Mouse (Mus musculus): ENCODE measurements around the gene Knl1.

Gene Knl1

GRCm38 (mm10) chr2:119034656-119035396 is 12.1 kb upstream of the Knl1 start, which contains the start of gene Rpusd2:
Rpusd2 (plus strand) TSS chr2:119034790.
- in situ Hi-C loops (cut with MboI, MseI) = loop anchor here in 1 of 2 experiments (5.0 kb wide), 1 partner anchor 77 kb away; the partner anchor contains the start of gene Rad51

GRCm38 (mm10) chr2:119035397-119035745 is 11.5 kb upstream of the Knl1 start:
- in situ Hi-C loops (cut with MboI, MseI) = loop anchor here in 1 of 2 experiments (5.0 kb wide), 1 partner anchor 77 kb away; the partner anchor contains the start of gene Rad51

GRCm38 (mm10) chr2:119040882-119041281 is 6.0 kb upstream of the Knl1 start:
- in situ Hi-C loops (cut with MboI, MseI) = no loop called here

GRCm38 (mm10) chr2:119045163-119045562 is 1.8 kb upstream of the Knl1 start:
- in situ Hi-C loops (cut with MboI, MseI) = no loop called here

GRCm38 (mm10) chr2:119047849-119048248 is 930 bp downstream of the Knl1 start:
- in situ Hi-C loops (cut with MboI, MseI) = no loop called here

GRCm38 (mm10) chr2:119050132-119050650 is 3.3 kb downstream of the Knl1 start:
- in situ Hi-C loops (cut with MboI, MseI) = no loop called here

- in situ Hi-C loops (cut with MboI, MseI) = no loop called here
Measured at GRCm38 (mm10) chr2:119060139-119060538, 13.2 kb downstream of the Knl1 start.

- in situ Hi-C loops (cut with MboI, MseI) = no loop called here
Measured at GRCm38 (mm10) chr2:119072397-119072796, 25.5 kb downstream of the Knl1 start.

GRCm38 (mm10) chr2:119086156-119086555 is 39.2 kb downstream of the Knl1 start:
- in situ Hi-C loops (cut with MboI, MseI) = no loop called here

GRCm38 (mm10) chr2:119101552-119101951 is 54.6 kb downstream of the Knl1 start:
- in situ Hi-C loops (cut with MboI, MseI) = no loop called here

- in situ Hi-C loops (cut with MboI, MseI) = no loop called here
Measured at GRCm38 (mm10) chr2:119106583-119106982, 59.7 kb downstream of the Knl1 start.

- in situ Hi-C loops (cut with MboI, MseI) = no loop called here
Measured at GRCm38 (mm10) chr2:119108554-119108953, 61.6 kb downstream of the Knl1 start.

- in situ Hi-C loops (cut with MboI, MseI) = loop anchor here in 1 of 2 experiments (5.0 kb wide), 1 partner anchor 74 kb away; no protein-coding TSS in a partner anchor
Measured at GRCm38 (mm10) chr2:119111060-119111459, 64.1 kb downstream of the Knl1 start.

- in situ Hi-C loops (cut with MboI, MseI) = loop anchor here in 1 of 2 experiments (5.0 kb wide), 1 partner anchor 75 kb away; no protein-coding TSS in a partner anchor
Measured at GRCm38 (mm10) chr2:119112438-119113112, 65.7 kb downstream of the Knl1 start, which contains the start of gene Rad51. Rad51 (plus strand) TSS chr2:119112793.

GRCm38 (mm10) chr2:119113121-119113925 is 66.4 kb downstream of the Knl1 start:
- in situ Hi-C loops (cut with MboI, MseI) = loop anchor here in 1 of 2 experiments (5.0 kb wide), 1 partner anchor 76 kb away; no protein-coding TSS in a partner anchor

GRCm38 (mm10) chr2:119136346-119136898 is 89.5 kb downstream of the Knl1 start:
- in situ Hi-C loops (cut with MboI, MseI) = no loop called here

GRCm38 (mm10) chr2:119145199-119145598 is 98.3 kb downstream of the Knl1 start:
- in situ Hi-C loops (cut with MboI, MseI) = no loop called here

GRCm38 (mm10) chr2:119146435-119146834 is 99.5 kb downstream of the Knl1 start:
- in situ Hi-C loops (cut with MboI, MseI) = no loop called here

GRCm38 (mm10) chr2:119147160-119147678 is 100.3 kb downstream of the Knl1 start:
- in situ Hi-C loops (cut with MboI, MseI) = no loop called here

GRCm38 (mm10) chr2:119147775-119148174 is 100.9 kb downstream of the Knl1 start:
- in situ Hi-C loops (cut with MboI, MseI) = no loop called here

- in situ Hi-C loops (cut with MboI, MseI) = no loop called here
Measured at GRCm38 (mm10) chr2:119152255-119152654, 105.3 kb downstream of the Knl1 start.

Data from T-helper 17 cell (primary cell).